Mouse (Mus musculus) spleen, adult 2 months (tissue): ENCODE results near the gene Luc7l3.

Experiments used
- CTCF ChIP-seq: fragments of 200-500 bp; IDR thresholded peaks from 2 replicates; pipeline ENCODE4 v1.5.1; 2011; ENCODE audit warnings: mild to moderate bottlenecking, inconsistent platforms; ENCODE audit not compliant: insufficient read depth, insufficient read length, insufficient replicate concordance; ENCODE audit errors: extremely low read depth
- POLR2A ChIP-seq: fragments of 200-500 bp; IDR thresholded peaks from 2 replicates; pipeline ENCODE4 v1.6.1; 2011; ENCODE audit warnings: low read depth, low read length, inconsistent platforms

- no peak for TF ChIP-seq CTCF
- TF ChIP-seq POLR2A, result no peak
Observed at GRCm38 (mm10) chr11:94346611-94347010, 24.8 kb upstream of the Luc7l3 start.
